Mouse (Mus musculus): ENCODE measurements around the gene Fggy. TPM values are rescaled to one million over a fixed set of nuclear protein-coding genes. Genes with fewer than 3 reads are reported as not detected.

Gene Fggy
- 1 to 10 TPM; 2.4 to 4.4 TPM for polyA plus RNA-seq (2017; shearing (Covaris generic))

DNA sequence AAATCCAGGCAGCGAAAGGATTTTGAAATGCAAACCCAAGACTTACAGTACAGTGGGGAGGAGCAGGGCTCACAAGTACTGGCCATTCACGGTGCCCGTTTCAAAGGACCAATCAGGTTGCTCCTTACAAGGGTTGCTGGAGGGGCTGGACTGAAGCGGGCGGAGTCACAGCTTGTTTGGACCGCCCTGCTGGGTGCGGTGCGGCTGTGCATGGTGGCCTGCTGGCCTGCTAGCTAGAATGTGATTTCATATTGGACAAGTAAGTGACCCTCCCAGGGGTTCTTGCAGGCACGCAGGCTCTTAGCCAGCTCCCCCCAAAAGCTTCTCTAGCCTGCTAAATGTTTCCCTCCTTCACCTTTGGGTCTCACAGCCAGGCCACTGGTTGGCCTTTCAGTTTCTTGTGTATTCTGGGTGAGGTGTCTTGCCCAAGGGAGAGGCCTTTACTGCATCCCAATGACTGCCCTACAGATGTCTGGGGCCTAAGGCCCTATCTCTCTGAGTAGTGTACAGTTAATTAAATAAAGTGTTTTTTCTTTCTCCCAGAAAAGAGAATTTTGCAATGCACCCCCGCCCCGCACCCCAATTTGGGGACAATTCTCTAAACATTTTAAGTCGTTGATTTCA is at the start of gene Fggy:
Gene Fggy, plus strand, starts transcription at position 175 of the 624 bp plus-strand sequence.

DNA sequence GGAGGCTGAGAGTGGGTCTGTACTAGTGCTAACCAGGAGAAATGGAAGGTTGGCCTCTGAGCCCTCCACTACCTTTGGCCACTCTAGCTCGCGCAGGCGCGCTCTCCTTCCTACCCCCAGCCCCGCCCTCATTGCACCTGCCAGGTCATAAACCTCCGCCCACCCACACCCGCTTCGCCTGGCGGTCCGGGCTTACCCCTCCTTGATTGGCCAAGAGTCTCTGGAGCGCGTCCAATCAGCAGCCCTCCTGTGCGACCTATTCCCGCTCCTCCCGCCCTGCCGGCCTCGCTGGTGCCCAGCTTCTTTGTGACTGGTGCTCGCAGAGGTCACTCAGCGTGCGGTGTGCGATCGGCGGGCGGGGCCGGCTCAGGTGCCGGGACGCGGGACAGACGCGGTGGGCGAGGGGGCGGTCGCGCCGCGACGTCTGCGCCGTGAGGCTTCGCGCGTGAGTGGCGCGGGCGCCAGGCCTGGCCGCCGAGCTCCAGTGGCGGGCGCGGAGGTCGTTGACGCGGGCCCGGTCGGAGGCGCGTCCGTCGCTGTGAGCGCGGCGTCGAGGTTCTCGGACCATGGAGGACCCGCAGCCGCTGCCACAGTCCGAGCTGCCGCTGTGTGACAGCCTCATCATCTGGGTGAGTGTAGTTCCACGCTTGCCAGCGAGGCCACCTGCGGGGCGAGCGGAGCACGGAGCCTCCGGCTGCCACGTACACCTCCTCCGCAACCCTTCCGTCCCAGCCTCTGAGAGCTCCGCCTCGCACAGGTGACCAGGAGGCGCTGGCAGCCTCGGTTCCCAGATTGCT is 409.8 kb downstream of the Fggy start, which contains the start of gene Hook1:
Gene Hook1, plus strand, starts transcription at position 313 of the 797 bp plus-strand sequence.

